Mouse (Mus musculus): ENCODE results near the gene Dnttip1. TPM values are rescaled to one million over a fixed set of nuclear protein-coding genes. Genes with fewer than 3 reads are reported as not detected.

Gene Dnttip1
- total RNA-seq, 1 experiment from 2014 or later: 18.2 TPM

- no peak for ATAC-seq (replicated peaks; ENCODE audit: insufficient number of reproducible peaks, low FRiP score, low TSS enrichment, poor library complexity, severe bottlenecking)
These were observed 2.4 kb downstream of the Dnttip1 start for GRCm38 (mm10) chr2:164748191-164748590.

- no peak for ATAC-seq (replicated peaks; ENCODE audit: insufficient number of reproducible peaks, low FRiP score, low TSS enrichment, poor library complexity, severe bottlenecking)
These were observed 3.2 kb downstream of the Dnttip1 start for GRCm38 (mm10) chr2:164748991-164749390.

DNA sequence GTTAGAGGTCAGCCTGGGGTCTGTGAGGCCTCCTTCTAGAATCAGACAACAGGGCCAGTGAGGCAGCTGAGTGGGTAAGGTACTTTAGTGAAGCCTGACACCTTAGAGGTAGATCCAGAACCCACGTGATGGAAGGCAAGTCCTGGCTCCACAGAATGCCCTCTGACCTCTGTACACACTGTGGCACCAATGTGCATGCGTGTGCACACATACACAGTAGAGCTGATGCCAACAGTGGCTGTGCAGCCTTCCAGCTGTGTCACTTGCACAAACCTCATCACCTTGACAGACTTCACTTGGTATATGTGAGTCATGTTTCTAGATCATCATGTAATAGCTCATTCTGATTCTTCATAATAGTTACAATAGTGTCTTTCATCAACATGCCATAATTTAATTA, 6.7 kb downstream of the Dnttip1 start:
- no peak for ATAC-seq (replicated peaks; ENCODE audit: insufficient number of reproducible peaks, low FRiP score, low TSS enrichment, poor library complexity, severe bottlenecking)

DNA sequence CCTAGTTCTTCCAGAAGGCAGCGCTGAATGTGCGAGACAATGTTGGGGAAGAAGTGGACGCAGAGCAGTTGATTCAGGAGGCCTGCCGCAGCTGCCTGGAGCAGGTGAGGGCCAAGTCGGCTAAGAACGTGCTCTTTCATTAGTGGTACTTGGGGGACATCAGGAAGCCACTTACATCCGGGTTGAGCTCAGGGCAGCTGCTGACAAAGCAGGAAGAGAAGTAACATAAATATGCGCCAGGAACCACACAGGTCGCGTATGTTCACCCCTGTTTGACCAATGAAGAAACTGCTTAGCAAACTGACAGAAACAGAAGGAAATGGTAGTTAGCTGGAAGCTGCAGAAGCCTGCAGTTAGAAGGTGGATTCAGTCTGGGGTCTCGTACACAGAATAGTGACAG, 8.3 kb downstream of the Dnttip1 start:
- no peak for ATAC-seq (replicated peaks; ENCODE audit: insufficient number of reproducible peaks, low FRiP score, low TSS enrichment, poor library complexity, severe bottlenecking)

- ATAC-seq (replicated peaks; ENCODE audit: insufficient number of reproducible peaks, low FRiP score, low TSS enrichment, poor library complexity, severe bottlenecking): no peak
These were observed 9.0 kb downstream of the Dnttip1 start for GRCm38 (mm10) chr2:164754800-164755199.

- no peak for ATAC-seq (replicated peaks; ENCODE audit: insufficient number of reproducible peaks, low FRiP score, low TSS enrichment, poor library complexity, severe bottlenecking)
These were observed 12.1 kb downstream of the Dnttip1 start for GRCm38 (mm10) chr2:164757841-164758240.

DNA sequence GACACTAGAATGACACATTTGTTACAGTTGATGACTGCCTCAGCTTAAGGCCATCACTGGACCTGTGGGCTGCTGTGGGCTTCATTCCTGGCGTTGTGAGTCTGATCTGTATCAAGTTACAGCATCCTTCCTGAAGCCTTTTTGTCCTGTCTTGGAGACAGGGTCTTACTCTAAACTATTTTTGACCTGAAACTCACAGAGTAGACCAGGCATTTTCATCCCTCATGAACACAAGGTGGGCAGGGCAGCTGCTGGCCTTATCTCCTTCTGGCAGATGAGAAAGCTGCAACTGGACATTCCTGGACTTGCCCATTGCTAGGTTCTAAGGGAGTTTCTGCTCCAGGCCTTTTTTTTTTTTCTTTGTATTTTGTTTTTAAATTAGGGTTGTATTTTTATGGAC, 12.9 kb downstream of the Dnttip1 start:
- no peak for ATAC-seq (replicated peaks; ENCODE audit: insufficient number of reproducible peaks, low FRiP score, low TSS enrichment, poor library complexity, severe bottlenecking)

DNA sequence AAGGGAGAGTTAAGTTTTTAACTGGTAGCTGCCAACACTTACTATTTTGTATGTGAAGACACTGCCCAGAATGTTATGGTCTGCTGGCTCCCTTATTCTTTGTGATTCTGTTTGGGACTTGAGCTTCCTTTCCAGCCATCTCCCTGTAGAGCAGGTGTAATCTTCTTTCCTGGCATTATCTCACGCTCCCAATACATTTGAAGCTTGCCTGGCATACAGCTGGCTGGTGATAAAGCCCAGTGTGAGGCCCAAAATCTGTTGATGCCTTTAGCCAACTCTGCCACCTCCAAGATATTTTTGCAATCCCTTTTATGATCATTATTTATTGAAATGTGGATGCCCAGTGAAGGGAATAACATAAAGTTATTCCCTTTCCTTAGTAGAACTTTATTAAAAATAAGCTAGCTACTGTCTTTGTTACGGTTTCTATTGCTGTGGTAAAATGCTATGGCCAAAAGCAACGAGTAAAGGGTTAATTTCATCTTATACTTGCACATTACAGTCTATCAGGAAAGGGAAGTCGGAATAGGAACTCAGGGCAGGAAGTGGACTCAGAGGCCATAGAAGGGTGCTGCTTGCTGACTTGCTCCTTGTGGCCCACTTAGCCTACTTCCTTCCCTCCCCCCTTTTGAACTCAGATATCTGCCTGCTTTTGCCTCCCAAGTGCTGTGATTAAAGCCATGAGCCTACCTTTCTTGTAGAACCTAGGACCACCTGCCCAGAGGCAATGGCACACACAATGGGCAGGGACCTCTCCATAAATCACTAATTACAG, 14.5 kb downstream of the Dnttip1 start:
- ATAC-seq (replicated peaks; ENCODE audit: insufficient number of reproducible peaks, low FRiP score, low TSS enrichment, poor library complexity, severe bottlenecking): peak; percentile 49; the same call in 1 of the 2 replicates

DNA sequence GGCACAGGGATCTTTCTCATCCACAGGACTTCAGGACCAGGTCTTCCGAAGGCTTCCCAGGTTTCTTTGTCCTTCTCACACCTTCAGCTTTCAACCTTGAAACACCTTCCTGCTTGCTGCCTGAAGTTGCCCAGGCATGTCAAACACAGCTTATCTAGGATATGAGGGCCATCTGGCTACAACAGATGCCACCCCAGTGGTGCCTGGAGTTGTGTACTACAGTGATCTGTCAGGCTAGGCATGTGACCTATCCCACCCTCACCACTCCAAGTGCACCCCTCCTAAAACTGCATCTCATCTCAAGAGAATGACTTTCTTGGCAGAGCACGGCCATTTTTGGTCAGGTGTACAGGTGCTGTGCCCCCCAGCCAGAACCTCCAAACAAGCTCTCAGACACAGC, 15.7 kb downstream of the Dnttip1 start:
- no peak for ATAC-seq (replicated peaks; ENCODE audit: insufficient number of reproducible peaks, low FRiP score, low TSS enrichment, poor library complexity, severe bottlenecking)

- ATAC-seq (replicated peaks; ENCODE audit: insufficient number of reproducible peaks, low FRiP score, low TSS enrichment, poor library complexity, severe bottlenecking): no peak
These were observed 16.2 kb downstream of the Dnttip1 start for GRCm38 (mm10) chr2:164761971-164762370.

DNA sequence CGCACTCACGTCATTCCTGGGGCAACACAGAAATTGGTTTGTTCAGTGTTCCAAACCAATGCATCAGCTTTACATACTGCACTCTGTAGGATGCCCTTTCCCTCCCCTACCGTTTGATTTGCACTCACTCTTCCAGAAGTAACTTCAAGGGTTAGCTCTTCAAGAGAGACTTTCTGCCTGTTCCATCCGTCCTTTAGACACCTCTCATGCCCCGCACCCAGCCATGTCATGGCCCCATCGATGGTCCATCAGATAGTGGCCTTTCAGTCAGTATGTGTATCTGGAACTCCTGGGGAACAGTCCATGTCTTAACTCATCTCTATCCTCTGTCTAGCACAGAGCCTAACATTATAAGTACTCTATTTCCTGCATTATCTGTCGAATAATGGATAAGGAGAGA, 16.8 kb downstream of the Dnttip1 start:
- ATAC-seq (replicated peaks; ENCODE audit: insufficient number of reproducible peaks, low FRiP score, low TSS enrichment, poor library complexity, severe bottlenecking): no peak

GRCm38 (mm10) chr2:164765841-164766240, 20.1 kb downstream of the Dnttip1 start:
- ATAC-seq (replicated peaks; ENCODE audit: insufficient number of reproducible peaks, low FRiP score, low TSS enrichment, poor library complexity, severe bottlenecking): no peak

DNA sequence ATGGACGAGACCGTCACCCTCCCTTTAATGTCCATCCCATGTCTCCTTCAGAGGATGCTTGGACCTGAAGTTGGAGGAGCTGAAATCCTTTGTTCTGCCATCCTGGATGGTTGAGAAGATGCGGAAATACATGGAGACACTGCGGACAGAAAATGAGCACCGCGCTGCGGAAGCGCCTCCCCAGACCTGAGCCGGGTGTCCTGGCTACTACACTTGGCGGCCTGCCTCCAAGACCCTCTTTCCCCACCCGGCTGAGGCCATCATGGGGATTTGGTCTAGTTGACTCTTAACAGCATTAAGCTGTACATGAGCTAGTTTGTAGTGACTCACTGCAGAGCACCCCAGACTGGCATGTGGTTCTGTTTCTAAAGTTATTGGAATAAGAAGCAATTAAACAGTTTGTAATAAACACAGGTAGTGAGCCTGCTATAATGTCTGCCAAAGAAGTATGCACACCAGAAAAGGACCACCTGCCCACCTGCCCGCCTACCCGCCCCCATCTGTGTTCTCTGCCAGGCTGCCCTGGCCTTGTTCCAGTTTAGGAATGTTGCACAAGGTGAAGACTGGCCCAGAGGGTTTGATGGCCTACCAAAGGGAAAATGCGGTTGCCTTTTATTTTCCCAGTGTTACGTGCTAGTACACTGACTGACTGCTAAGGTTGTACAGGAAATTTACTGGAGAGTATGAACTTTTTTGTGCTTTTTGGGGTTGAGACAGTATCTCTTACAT, 22.2 kb downstream of the Dnttip1 start:
- no peak for ATAC-seq (replicated peaks; ENCODE audit: insufficient number of reproducible peaks, low FRiP score, low TSS enrichment, poor library complexity, severe bottlenecking)

DNA sequence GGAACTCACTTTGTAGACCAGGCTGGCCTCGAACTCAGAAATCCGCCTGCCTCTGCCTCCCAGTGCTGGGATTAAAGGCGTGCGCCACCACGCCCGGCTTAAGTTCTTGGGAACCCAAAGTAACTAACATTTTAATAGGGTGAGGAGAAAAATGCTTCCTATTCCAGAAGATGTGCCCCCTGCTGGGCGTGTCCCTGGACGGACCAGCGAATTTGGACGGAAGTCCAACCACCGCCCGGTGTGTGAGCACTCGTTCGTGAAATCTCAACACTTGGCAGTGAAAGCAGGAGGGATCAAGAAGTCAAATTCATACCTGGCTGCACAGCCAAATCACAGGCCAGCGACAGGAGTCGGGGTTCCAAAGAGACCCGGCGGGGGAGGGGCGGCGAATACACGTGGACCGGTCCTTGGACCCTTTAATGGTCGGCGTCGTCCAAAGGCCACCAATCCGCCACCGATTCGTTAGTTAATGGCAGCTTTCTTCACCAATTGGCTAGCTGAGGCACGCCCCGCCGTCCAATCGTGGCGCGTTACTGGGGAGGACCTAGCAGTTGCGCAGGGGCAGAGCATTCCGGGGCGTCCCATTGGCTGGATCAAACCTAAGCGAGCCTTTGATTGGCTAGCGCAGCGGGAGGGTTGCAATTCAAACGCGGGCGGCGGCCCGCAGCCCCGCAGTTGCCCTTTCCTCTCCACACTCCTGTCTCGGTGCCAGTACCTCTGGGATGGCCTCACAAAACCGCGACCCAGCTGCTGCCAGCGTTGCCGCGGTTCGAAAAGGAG, 23.7 kb downstream of the Dnttip1 start, which contains the start of gene Ube2c:
TSS of gene Ube2c (plus strand) at position 641 of the 780 bp plus-strand sequence.
- peak; percentile 99 for ATAC-seq (replicated peaks; ENCODE audit: insufficient number of reproducible peaks, low FRiP score, low TSS enrichment, poor library complexity, severe bottlenecking)

DNA sequence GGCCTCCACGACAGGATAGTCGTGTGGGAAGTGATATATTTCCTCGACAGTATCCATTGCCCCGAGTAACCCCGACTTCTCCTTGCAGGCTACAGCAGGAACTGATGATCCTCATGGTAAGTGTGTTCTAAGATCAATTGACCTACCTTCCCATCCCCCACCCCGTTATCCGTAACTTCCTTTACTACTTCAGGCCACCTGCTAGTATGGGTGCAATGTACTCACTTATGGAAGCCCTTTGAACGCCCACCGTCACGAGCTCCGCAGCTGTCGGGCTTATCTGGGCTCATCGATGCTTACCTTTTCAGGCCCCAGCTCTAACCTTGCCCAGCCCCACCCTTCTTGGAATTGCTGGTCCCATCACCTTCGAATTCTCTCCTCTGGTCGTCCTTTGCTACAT, 24.5 kb downstream of the Dnttip1 start:
- no peak for ATAC-seq (replicated peaks; ENCODE audit: insufficient number of reproducible peaks, low FRiP score, low TSS enrichment, poor library complexity, severe bottlenecking)

- no peak for ATAC-seq (replicated peaks; ENCODE audit: insufficient number of reproducible peaks, low FRiP score, low TSS enrichment, poor library complexity, severe bottlenecking)
These were observed 25.3 kb downstream of the Dnttip1 start for GRCm38 (mm10) chr2:164771123-164771522.

- no peak for ATAC-seq (replicated peaks; ENCODE audit: insufficient number of reproducible peaks, low FRiP score, low TSS enrichment, poor library complexity, severe bottlenecking)
These were observed 27.6 kb downstream of the Dnttip1 start for GRCm38 (mm10) chr2:164773229-164773988.

DNA sequence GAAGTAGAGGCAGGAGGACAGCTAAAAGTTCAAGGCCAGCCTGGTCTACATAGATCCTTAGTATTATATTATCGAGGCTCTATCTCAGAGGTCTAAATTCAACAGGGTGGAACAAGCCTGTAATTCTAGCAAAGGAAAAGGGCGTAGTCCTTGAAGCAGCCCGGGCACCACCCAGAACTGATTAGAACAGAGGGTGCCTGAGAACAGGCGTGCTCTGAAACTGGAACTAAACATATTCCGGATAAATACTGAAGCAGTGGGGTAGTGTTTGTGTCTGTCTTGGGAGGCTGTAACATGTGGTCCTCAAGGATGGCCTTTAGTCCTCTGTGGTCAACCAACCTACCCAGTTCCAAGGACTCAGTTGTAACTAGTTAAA, 28.2 kb downstream of the Dnttip1 start:
- ATAC-seq (replicated peaks; ENCODE audit: insufficient number of reproducible peaks, low FRiP score, low TSS enrichment, poor library complexity, severe bottlenecking): no peak

- ATAC-seq (replicated peaks; ENCODE audit: insufficient number of reproducible peaks, low FRiP score, low TSS enrichment, poor library complexity, severe bottlenecking): no peak
These were observed 30.3 kb downstream of the Dnttip1 start for GRCm38 (mm10) chr2:164776130-164776529.
